Mouse (Mus musculus) cortical plate, adult 2 months (tissue): ENCODE measurements at regions not wholly inside any gene's neighbourhood (a gene's known extent, or its start where the extent isn't known, plus 50 kb on each side); places are given as distances from the start of the nearest gene placed in this dataset.
A peak's percentile ranks its signal among the peaks of the same experiment; 100 is the strongest.

ENCODE experiments used
- H3K27ac ChIP-seq: fragments of 200-500 bp; 2 replicates; pipeline ENCODE4 v1.5.1; 2012; ENCODE audit warnings: low read length, control low read depth, inconsistent platforms; ENCODE audit not compliant: insufficient read depth
- H3K4me1 ChIP-seq: fragments of 200-500 bp; 2 replicates; pipeline ENCODE4 v1.6.1; 2011; ENCODE audit warnings: low read length; ENCODE audit not compliant: control insufficient read depth, insufficient read depth
- H3K4me3 ChIP-seq: fragments of 200-500 bp; 2 replicates; pipeline ENCODE4 v1.5.1; 2011; ENCODE audit warnings: mild to moderate bottlenecking, low read length, control low read depth; ENCODE audit not compliant: insufficient read depth
- CTCF ChIP-seq: fragments of 200-500 bp; IDR thresholded peaks from 2 replicates; pipeline ENCODE4 v1.5.1; 2011; ENCODE audit warnings: mild to moderate bottlenecking, control low read depth, low read length; ENCODE audit not compliant: insufficient read depth; ENCODE audit errors: extremely low read depth
- POLR2A ChIP-seq: fragments of 200-500 bp; IDR thresholded peaks from 2 replicates; pipeline ENCODE4 v1.6.1; 2011; ENCODE audit warnings: mild to moderate bottlenecking, low read length, control low read depth; ENCODE audit not compliant: insufficient read depth; ENCODE audit errors: extremely low read depth

DNA sequence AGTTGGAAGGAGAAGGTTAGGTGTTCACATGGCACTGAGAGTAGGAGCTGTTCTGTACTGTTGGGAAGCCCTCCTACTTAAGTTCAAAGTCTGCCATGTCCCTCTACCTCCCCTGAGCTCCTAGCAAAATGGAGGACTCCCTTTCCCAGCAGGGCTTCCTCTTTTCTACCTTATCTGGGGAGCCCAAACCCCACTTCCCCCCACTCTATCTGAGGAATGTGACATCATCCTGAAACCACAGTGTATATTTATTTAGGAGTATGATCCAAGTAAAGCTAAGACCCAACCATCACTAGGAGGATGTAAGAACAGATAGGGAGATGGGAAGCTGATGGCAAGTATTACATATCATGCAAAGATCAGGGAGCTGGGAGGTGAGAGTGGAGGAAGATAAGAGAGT is 1490.6 kb upstream of the Gm6569 start:
- H3K4me1 ChIP-seq: 0 out of 2 replicates have a peak, but pooled peaks cover 1% of the 10 kb centered on the region
- no peak for TF ChIP-seq POLR2A
- no peak for TF ChIP-seq CTCF
- no peak overlapping the region for H3K4me3 ChIP-seq
- no peak overlapping the region for H3K27ac ChIP-seq

DNA sequence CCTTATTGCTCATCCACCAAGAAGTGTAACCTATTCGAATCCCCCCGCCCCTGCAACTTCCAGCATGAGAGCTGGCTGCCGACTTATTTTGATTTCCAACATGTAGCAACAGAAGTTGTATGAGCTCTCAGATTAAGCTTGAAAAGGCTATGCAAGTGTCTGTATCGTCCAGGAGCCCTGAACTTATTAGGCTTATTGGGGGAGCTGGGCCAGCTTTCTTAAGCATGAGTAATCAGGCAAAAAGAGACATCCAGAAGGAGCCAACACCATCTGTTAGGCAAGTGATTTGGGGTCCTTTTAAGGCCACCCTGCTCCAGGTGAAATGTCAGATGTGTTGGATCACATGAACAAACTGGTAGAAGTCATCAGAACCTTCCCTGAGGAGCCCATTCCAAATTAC is 1481.0 kb upstream of the Gm6569 start:
- Histone ChIP-seq H3K4me3 (no peak overlapping the region), H3K27ac (no peak overlapping the region), H3K4me1 (peaks cover 2% of the 10 kb centered on the region; the same call in 1 of the 2 replicates)
- no peak for TF ChIP-seq POLR2A
- TF ChIP-seq CTCF: no peak

- H3K4me3 ChIP-seq: no peak overlapping the region
- H3K27ac ChIP-seq: no peak overlapping the region
- peaks cover 8% of the 10 kb centered on the region for H3K4me1 ChIP-seq
- TF ChIP-seq CTCF (no peak), POLR2A (no peak)
Observed at GRCm38 (mm10) chr15:72355626-72356025, 1478.7 kb upstream of the Gm6569 start.

DNA sequence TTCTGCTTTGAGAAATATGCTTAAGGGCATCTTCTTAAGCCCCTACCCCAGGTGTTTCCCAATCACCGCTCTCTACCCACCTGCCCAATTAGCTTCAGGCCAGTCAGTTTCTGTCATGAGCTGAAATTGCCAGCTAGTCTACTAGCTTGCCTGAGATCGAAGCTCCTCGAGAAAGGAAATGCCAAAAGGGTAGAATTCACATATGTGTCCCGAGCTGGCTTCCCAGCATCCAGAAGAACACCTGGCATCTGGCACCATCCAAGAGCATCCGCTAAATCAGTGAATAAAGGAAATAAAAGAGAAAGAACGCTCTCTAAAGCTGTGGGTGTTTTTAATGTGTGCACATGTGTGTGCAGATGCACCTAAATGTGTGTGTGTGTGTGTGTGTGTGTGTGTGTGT is 1474.7 kb upstream of the Gm6569 start:
- Histone ChIP-seq H3K4me3 (no peak overlapping the region), H3K27ac (0 out of 2 replicates have a peak overlapping the region, but pooled peaks have one; percentile 34), H3K4me1 (peaks cover 8% of the 10 kb centered on the region)
- TF ChIP-seq CTCF: no peak
- TF ChIP-seq POLR2A: no peak

GRCm38 (mm10) chr15:72360049-72360448 is 1474.3 kb upstream of the Gm6569 start:
- peaks cover 8% of the 10 kb centered on the region for H3K4me1 ChIP-seq
- no peak for TF ChIP-seq POLR2A
- TF ChIP-seq CTCF: no peak
- no peak overlapping the region for H3K4me3 ChIP-seq
- H3K27ac ChIP-seq: no peak overlapping the region

DNA sequence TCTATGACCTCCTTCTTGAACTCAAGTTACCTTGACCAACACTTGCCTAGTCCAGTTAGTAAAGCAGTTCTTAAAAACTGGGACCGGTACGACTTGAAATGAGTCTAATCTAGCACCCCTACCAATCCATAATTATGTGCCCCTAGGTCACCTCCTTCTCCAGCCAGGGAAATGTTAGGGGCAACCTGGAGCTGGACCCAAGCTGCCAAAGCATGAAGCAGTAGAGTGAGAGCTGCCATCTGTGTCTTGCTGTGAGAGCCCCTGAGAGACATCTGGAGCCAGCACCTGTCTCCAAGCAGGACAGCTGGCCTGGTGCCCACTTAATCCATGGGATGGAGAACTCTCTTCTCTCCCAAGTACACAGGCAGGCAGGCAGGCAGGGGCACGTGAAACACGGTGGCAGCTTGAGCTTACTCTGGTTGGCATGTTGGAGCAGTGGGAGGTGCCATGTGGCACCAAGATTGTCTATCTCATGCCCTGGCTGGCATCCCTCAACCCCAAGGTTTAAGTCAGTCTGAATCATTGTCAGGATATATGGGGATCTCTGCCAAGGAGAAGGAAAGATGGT is 1473.8 kb upstream of the Gm6569 start:
- Histone ChIP-seq H3K4me3 (no peak overlapping the region), H3K4me1 (peaks cover 8% of the 10 kb centered on the region), H3K27ac (no peak overlapping the region)
- TF ChIP-seq POLR2A (no peak), CTCF (no peak)

- Histone ChIP-seq H3K27ac (no peak overlapping the region), H3K4me1 (peaks cover 3% of the 10 kb centered on the region), H3K4me3 (no peak overlapping the region)
- no peak for TF ChIP-seq CTCF
- TF ChIP-seq POLR2A: no peak
Observed at GRCm38 (mm10) chr15:72373041-72373440, 1461.3 kb upstream of the Gm6569 start.

GRCm38 (mm10) chr15:72377201-72377600 is 1457.2 kb upstream of the Gm6569 start:
- Histone ChIP-seq H3K4me3 (no peak overlapping the region), H3K4me1 (peaks cover 3% of the 10 kb centered on the region), H3K27ac (peak overlapping the region; percentile 85)
- TF ChIP-seq POLR2A: no peak
- TF ChIP-seq CTCF: no peak

DNA sequence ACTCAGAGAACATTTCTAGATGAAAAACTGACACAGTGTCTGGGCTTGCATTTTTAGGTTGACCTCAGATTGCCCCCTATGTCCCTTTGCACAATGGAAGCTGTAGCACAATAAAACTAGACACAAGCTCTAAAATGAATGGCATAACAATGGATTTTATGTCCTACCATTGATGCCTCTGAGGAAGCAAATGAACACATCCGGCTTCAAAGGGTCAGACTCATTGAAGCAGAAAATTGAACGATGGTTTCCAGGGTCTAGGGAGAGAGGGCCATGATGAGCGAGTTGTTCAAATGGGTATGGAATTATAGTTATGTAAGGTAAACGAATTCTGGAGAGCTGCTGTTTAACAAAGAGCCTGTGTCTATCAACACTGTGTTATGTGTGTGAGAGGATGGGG is 1455.1 kb upstream of the Gm6569 start:
- Histone ChIP-seq H3K4me1 (peaks cover 5% of the 10 kb centered on the region), H3K27ac (no peak overlapping the region), H3K4me3 (no peak overlapping the region)
- TF ChIP-seq CTCF (no peak), POLR2A (no peak)

DNA sequence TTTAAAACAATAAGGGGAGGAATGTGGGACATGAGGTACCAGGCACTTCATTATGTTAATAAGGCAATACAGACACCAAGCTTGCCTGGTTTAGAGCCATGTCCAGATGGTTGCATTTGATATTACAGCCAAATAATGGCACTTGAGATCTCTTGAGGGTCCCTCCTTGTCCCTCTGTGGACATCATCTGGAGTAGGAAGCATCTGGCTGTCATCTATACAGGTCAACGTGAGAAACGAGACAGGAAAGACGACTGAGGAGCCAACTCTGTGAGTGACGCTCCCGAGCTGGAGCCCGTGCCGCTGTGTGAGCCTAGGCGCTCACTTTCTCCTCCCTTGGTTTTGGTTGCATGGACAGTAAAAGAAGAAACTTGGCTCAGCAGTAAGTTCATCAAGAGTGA is 1453.2 kb upstream of the Gm6569 start:
- H3K4me3 ChIP-seq: no peak overlapping the region
- no peak overlapping the region for H3K27ac ChIP-seq
- peaks cover 5% of the 10 kb centered on the region for H3K4me1 ChIP-seq
- TF ChIP-seq POLR2A: no peak
